Mouse (Mus musculus): ENCODE data around the gene Polr2a. TPM values are rescaled to one million over a fixed set of nuclear protein-coding genes. Genes with fewer than 3 reads are reported as not detected.

Polr2a gene
- total and polyA plus RNA-seq, 3 experiments, result 16.6 to 193 (median 73.9) TPM

DNA sequence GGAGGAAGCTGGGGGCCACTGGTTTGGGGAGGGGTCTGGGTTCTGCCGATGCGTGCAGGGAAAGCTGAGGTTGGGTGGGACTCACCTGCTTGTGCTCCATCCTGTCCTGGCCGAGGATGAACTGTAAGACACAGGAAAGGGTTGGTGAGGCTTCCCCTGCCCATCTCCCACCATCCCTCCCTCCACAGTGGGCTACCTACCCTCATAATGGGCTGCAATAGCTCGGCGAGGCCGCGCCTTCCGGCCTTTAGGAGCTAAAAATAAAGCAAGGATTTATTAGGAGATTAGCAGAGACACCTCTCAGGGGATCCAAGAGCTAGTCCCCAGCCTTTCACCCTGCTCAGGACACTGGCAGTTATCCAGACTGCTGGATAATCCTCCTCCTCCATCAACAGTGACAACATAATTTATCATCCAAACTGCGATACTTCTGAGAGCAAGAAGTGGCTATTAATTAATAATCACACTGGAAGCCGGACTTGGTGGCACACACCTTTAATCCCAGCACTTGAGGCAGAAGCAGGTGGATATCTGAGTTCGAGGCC, 64.9 kb downstream of the Polr2a start:
- no peaks in the 10 kb centered on the region for H3K79me2 ChIP-seq (ENCODE audit: control insufficient read depth, insufficient read depth, low read length, poor library complexity)
- no peak for TF ChIP-seq NRF1 (IDR thresholded peaks at IDR 0.05; ENCODE audit: insufficient read depth, low read depth, low read length, poor library complexity, severe bottlenecking)
- no peak for TF ChIP-seq KAT2A (conservative IDR thresholded peaks at IDR 0.05; ENCODE audit: low read depth, low read length)
- no peak for TF ChIP-seq POLR2AphosphoS2 (IDR thresholded peaks at IDR 0.05; ENCODE audit: low read length)
- no peak for TF ChIP-seq USF2 (IDR thresholded peaks at IDR 0.05; ENCODE audit: borderline replicate concordance in 1 of 2, insufficient read depth in 1 of 2, low read depth in 1 of 2, low read length in 2 of 2)
- no peak for TF ChIP-seq POLR2AphosphoS5 (IDR thresholded peaks at IDR 0.05; ENCODE audit: borderline replicate concordance, low read depth, low read length)
- no peak overlapping the region for H3K9ac ChIP-seq (ENCODE audit: control insufficient read depth, low read depth, low read length, poor library complexity, severe bottlenecking)
- no peaks in the 10 kb centered on the region for H3K36me3 ChIP-seq (ENCODE audit: control insufficient read depth in 1 of 2, insufficient read depth in 2 of 2, low read length in 2 of 2)
- DNase-seq (ENCODE audit: low read depth, low spot score), result no peak
- H3K9me3 ChIP-seq (replicated peaks; ENCODE audit: insufficient read depth, low read length), result no peaks in the 10 kb centered on the region
- no peak overlapping the region for H3K27ac ChIP-seq (ENCODE audit: control insufficient read depth, low read depth, low read length)
- H3K4me1 ChIP-seq (ENCODE audit: control insufficient read depth in 1 of 2, insufficient read depth in 2 of 2, low read length in 2 of 2), result peaks cover 0 to 6% of the 10 kb centered on the region in 2 experiments; a peak in 1 of 4 replicates
- no peak overlapping the region for H3K4me3 ChIP-seq (ENCODE audit: control insufficient read depth in 1 of 2, insufficient read depth in 1 of 2, low read depth in 2 of 2, low read length in 2 of 2)
- H3K27me3 ChIP-seq (ENCODE audit: control insufficient read depth in 1 of 2, insufficient read depth in 2 of 2, low read length in 2 of 2), result no peaks in the 10 kb centered on the region

DNA sequence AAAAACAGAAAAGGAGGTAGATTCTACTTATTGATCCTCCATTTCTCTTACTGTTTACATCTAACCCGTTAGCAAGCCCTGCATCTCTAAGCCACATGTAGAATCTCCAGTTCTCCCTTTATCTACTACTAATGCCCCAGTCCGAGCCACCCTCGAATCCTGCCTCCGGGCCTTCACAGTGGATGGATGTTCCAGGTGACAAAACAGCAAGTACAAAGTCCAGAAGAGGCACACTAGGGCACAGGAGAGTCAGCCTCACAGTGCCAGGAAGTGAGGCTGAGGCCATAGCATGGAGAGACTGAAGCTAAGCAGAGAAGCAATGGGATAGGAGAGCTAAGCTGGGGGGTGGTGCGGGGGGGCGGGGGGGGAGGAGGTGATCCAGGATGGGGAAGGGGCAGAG, 65.6 kb downstream of the Polr2a start:
- no peaks in the 10 kb centered on the region for H3K27me3 ChIP-seq (ENCODE audit: control insufficient read depth in 1 of 2, insufficient read depth in 2 of 2, low read length in 2 of 2)
- DNase-seq (ENCODE audit: low read depth, low spot score), result no peak
- H3K4me1 ChIP-seq (ENCODE audit: control insufficient read depth in 1 of 2, insufficient read depth in 2 of 2, low read length in 2 of 2), result peaks cover 0 to 6% of the 10 kb centered on the region in 2 experiments; a peak in 1 of 4 replicates
- H3K9ac ChIP-seq (ENCODE audit: control insufficient read depth, low read depth, low read length, poor library complexity, severe bottlenecking), result no peak overlapping the region
- no peaks in the 10 kb centered on the region for H3K79me2 ChIP-seq (ENCODE audit: control insufficient read depth, insufficient read depth, low read length, poor library complexity)
- no peak for TF ChIP-seq NELFE (IDR thresholded peaks at IDR 0.05; ENCODE audit: low read depth, low read length)
- TF ChIP-seq BHLHE40 (IDR thresholded peaks at IDR 0.05; ENCODE audit: borderline replicate concordance, low read depth, low read length), result no peak
- TF ChIP-seq JUND (IDR thresholded peaks at IDR 0.05; ENCODE audit: low read depth, low read length), result no peak
- no peak for TF ChIP-seq TCF12 (IDR thresholded peaks at IDR 0.05; ENCODE audit: low read depth, low read length)
- no peak for TF ChIP-seq SMC3 (IDR thresholded peaks at IDR 0.05; ENCODE audit: low read depth, low read length)
- no peak for TF ChIP-seq CHD2 (IDR thresholded peaks at IDR 0.05; ENCODE audit: low read length)
- TF ChIP-seq UBTF (IDR thresholded peaks at IDR 0.05; ENCODE audit: borderline replicate concordance, insufficient read depth, low read depth, low read length), result no peak
- TF ChIP-seq ZKSCAN1 (IDR thresholded peaks at IDR 0.05; ENCODE audit: low read depth, low read length), result no peak
- H3K36me3 ChIP-seq (ENCODE audit: control insufficient read depth in 1 of 2, insufficient read depth in 2 of 2, low read length in 2 of 2), result no peaks in the 10 kb centered on the region
- no peaks in the 10 kb centered on the region for H3K9me3 ChIP-seq (replicated peaks; ENCODE audit: insufficient read depth, low read length)
- no peak overlapping the region for H3K27ac ChIP-seq (ENCODE audit: control insufficient read depth, low read depth, low read length)
- H3K4me3 ChIP-seq (ENCODE audit: control insufficient read depth in 1 of 2, insufficient read depth in 1 of 2, low read depth in 2 of 2, low read length in 2 of 2), result no peak overlapping the region
